Mouse (Mus musculus) neural tube, embryonic 10.5 days (tissue): Measurements from ENCODE around the gene Ssbp4.

Source experiments
- DNase-seq: peaks from one replicate; pipeline ENCODE4 v3.0.0-alpha.2; 2017; ENCODE audit warnings: low spot score; ENCODE audit errors: extremely low spot score

Gene Ssbp4

DNA sequence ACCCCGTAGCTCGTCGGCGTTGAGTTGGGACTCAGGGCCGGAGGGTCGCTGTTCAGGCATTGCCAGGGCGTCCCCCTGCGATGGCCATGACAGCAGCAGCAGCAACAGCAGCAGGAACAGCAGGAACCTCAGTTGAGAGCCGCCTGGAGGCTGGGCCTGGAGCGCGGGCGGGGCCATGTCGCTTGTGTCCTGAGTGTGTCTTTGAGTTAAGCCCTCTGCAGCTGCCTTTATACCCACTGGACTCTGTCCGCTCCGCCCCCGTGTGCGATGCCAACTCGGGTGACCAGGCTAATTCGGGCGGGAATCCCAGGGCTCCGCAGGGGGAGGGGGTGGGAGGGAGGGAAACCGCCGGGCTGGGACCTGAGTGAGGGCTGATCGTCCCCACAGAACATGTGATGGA lies 22.8 kb upstream of the Ssbp4 start:
- DNase-seq, result no peak

DNA sequence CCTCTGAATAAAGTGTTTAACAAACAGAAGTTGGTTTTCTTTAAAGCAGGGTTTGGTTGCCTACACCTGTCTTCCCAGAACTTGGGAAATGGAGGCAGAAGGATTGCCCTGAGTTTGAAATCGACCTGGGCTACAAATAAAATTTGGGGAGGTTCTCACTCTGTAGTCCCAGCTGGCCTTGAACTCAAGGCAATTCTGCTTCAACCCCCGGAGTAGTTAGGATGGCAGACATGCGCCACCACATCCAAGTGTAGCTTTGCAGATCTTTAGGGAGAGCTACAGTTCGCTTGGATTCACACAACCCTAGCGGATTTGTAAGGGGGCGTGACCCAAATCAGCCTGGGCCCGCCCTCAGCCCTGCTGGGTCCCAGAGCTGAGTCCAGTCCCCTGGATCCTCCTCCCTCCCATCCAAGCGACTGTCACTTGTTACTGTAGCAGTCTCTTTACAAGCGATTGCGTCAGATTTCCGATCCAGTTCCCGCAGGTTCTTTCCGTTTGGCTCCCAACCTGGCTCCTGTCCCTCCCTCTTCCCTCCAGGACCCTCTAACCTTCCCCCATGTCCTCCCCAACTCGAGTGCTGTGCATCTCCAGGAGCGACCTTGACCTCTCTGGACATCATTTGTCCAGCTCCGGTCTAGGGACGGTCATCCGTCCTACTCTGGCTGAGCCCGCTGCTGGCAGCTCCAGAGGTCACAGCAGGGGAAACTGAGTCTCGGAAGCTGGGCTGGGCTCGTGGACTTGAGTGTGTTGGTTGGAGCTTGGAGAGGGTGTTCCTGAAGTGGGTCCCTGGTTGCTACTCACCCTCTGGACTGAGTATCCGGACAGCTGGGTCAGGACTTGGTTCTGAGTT lies 22.1 kb upstream of the Ssbp4 start:
- DNase-seq, result peak; percentile 37

DNA sequence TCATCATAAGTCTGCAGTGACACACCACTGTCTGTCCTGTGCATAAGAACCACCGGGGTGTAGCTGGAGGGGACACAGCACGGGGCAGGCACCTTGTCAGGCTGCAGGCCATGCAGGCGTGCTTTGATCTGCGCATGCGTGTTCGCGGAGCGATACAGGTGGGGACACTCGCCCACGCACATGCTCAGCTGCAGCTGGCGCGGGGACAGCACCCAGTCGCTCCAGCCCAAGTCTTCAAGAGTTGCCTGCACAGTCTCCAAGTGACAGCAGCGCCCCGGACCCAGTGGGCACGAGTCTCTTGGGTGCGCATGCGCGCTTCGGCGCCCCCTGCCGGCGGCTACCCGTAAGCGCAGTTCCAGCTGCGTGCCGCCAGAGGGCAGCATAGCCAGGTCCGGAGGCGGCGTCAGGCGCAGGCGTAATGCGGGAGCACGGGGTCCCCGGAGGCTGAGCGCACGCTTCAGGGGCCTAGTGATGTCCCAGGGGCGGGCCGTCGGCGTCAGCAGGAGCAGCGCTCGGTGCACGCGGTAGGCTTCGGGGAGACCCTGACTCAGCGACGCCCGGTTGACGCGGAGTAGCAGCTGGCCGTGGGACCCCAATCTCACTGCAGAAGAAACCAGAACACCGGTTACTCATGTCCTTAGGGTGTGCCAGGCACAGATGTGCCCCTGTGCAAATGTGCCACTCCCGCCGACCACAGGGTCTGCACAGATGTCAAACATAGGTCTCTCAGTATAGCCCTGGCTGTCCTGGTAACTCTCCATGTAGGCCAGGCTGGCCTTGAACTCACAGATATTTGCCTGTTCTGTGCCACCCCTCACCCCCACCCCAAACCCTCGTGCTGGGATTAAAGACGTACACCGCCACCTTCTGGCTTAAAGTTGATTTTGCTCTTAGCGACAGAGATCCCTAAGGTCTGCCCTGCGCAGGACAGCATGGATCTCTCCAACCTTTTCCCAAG lies 21.2 kb upstream of the Ssbp4 start:
- DNase-seq, result peak; percentile 96

DNA sequence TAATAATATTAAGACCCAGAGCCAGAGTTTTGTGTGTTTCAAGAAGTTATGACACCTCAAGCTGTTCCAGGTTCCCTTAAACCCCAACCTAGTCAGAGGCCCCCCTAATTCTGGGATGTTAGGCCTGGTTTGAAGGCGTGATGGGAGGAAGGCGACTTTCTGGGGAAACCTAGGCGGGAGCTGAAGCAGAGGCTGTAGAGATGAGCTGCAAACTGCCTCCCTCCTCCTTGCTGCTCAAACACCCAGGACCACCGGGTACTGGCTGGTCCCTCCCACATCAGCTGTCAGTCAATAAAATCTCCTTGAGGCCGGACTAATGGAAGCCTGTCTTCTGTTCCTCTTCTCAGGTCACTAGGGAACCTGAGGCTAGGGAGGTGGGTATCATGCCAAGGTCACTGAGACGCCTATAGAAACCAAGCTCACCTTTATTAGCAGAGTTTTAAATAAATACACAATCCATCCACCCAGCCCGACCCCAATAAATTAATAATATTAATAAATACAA lies 20.4 kb upstream of the Ssbp4 start:
- no peak for DNase-seq

DNA sequence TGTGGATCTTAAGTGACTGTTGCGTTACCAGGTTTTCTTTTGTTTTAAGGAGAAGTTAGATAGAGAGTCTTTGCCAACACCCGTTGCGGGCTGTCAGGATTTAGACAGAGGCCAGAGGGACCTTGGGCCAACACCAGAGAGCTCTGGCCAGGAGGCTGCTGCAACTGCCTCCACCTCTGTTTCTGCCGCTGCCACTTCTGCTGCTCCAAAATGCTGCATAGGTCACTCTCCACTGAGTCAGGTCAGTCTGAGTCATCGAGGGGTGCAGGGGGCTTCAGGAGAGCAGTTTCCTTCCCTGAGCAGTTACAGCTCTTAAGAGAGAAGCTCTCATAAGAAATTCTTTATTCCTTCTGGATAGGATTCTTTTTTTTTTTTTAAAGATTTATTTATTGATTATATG lies 18.4 kb upstream of the Ssbp4 start:
- DNase-seq, result no peak

DNA sequence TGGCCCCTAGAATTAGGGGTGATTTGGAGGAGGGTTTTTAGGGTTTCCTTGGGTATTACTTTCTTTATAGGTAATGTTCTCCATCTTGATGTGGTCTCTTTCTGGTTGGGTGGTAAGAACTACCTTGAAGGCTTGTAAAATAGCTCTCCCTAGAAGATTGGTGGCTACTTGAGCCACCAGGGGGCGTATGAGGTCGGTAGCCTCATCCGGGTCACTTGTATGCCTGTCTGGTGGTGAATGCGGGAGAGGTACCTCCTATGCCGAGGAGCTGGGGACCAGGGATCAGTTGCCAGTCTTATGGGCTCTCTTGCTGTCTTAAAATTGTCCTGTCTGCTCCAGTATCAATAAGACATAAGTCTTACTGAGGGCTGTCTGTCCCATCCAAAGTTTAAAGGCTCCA lies 16.4 kb upstream of the Ssbp4 start:
- DNase-seq, result peak; percentile 70

DNA sequence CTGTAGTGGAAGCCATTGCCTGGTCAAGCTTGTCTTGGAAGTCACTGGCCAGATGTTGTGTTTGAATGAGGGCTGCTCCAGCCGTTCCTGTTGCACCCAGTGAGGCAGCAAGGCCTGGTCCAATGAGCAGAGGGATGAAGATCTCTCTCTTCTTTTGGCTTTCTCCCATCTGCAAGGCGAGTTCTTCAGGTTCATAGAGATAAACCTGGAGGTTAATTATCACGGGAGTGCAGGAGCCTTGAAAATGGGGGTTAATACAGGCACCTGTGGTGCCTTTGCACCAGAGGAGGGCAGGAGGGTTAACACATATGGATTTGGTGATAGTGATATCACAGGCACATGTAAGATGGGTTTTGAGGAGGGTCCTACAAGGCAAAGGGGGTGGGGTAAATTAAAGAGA lies 13.5 kb upstream of the Ssbp4 start:
- DNase-seq, result no peak

DNA sequence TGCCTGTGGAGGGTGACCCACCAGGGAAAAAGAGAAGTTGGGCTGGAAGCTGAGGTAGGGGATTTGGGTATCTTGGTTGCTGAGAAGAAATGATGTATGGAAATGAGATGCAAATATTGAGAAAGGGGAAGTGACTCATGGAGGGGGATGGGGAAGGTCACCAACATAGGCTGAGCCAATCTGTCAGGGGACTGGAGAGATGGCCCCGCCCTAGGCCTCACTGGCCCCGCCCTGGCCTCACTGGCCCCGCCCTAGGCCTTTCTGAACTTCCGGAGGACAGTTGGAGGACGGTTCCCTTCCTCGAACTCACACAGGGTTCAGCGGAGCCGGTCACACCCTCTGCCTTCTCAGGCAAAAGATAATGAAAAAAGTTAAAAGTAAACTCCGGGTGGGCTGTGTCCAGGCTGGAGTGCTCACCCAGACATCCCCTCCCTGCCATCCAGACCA lies 10.2 kb upstream of the Ssbp4 start:
- DNase-seq, result peak; percentile 41

DNA sequence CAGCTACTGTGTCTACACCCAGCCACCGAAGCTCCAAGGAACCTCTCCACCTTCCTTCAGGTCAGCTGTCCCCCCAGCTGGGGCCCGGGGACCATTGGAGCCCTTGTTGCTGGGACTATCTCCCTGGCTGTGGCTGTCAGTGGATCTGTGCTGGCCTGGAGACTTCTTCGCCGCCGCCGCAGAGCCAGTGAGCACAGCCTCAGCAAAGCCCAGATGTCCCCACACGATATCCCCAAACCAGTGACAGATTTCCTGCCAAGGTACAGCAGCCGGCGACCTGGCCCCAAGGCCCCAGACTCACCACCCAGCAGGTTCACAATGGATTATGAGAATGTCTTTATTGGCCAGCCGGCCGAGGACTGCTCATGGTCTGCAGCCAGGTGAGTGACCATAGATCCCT lies 9.3 kb upstream of the Ssbp4 start:
- DNase-seq, result no peak

DNA sequence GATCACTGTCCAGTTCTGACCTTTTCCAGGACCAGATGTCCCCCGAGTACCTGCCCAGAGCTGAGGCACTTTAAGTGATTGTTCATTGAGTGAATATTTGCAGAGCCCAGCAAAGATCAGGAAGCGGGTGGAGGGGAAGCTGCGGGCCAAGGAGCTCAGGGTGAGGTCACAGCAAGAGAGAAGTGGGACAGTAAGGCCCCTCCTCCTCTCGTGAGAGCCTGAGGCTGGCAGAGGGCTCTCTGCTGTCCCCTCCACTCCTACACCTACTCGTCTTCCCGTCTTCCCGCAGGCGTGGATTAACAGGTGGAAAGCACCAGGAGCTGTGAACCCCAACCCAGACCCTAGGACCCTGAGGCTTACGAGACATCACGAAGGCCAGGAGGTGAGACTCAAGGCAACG lies 8.0 kb upstream of the Ssbp4 start:
- DNase-seq, result no peak

DNA sequence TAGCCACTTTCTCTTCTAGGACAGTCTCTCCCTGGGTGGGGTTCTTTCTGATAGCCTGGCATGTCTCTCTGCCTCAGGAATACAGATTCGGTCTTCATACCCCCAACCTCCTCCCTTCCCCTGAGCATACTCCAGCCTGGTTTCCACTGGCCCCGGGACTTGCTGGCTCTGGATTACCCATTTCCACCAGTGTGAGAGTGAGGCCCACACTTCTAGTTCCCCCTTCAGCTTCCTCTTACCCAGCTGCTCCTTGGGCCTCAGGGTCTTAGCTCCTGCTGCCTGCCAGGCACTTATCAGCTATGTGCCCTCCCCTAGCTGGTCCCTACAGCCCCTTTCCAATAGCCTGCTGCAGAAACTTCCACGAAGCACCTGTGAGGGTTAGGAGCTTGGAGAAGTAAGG lies 7.2 kb upstream of the Ssbp4 start, which contains the start of gene Lrrc25:
TSS of gene Lrrc25 (plus strand) at position 262 of the 400 bp plus-strand sequence.
- DNase-seq, result no peak

DNA sequence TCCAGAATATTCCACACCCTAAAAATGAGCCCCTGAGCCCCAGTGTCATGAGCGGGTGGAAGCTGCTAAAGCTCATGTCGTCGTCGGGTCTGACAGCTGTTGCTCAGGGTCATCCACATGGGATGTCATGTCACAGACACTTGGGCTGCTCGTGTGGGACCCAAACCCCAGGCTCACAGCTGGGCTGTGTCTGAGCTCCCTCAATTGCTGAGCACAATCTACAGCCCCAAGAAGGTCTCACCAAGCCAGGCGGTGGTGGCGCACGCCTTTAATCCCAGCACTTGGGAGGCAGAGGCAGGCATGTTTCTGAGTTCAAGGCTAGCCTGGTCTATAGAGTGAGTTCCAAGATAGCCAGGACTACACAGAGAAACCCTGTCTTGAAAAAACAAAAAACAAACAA lies 6.6 kb upstream of the Ssbp4 start:
- no peak for DNase-seq

DNA sequence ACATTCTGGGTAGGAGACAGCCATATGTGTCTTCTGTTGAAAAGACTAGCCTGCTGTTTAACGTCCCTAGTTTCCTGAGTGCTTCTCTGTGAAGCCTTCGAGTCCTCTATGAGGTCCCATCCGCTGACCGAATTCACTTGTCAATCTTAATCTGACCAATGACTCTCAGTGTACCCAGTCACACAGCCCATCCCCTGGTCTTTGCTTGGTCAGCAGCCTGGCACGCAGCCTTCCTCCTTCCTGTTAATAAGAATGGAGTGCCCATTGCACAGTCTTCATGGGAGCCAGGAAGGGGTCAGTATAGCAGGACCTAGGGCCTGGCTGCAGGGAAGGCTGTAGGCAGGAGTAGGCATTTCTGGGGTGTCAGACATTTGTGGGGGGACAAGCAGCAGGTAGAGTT lies 5.8 kb upstream of the Ssbp4 start:
- DNase-seq, result no peak

DNA sequence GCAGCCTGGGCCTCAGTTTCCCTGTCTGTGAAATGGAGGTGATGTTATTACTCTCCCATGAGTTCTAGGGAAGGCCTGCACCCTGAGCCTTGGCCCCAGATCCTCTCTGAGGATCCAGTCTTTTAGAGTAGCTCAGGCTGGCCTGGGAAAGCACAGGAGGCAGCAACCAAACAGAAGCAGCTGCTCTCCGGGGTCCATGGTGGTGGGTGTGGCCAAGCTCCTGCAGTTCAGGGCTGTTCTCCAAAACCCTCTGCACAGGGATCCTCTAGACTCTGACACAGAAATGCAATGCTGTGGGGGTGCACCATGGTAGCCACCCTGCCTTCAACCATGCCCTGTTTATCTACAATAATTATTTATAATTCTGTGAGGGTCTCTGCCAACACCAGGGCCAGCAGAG lies 5.1 kb upstream of the Ssbp4 start:
- no peak for DNase-seq

DNA sequence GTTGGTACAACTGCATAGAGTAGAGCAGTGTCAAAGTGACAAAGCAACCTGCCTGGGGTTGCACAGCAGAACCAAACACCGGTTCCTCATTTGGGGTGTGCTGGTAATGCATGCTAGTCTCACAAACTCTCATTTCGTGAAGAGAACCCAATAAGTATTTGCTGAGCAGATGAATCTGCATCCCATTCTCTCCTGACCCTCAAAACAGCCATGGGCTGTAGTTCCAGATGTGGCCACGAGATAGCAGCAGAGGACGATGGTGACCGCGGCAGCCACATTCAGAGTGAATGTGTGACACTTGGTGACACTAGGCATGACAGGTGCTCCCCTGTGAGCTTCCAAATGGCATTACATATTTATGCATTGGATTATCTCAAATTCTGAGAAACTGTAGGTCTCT lies 3.2 kb upstream of the Ssbp4 start:
- DNase-seq, result peak; percentile 91

DNA sequence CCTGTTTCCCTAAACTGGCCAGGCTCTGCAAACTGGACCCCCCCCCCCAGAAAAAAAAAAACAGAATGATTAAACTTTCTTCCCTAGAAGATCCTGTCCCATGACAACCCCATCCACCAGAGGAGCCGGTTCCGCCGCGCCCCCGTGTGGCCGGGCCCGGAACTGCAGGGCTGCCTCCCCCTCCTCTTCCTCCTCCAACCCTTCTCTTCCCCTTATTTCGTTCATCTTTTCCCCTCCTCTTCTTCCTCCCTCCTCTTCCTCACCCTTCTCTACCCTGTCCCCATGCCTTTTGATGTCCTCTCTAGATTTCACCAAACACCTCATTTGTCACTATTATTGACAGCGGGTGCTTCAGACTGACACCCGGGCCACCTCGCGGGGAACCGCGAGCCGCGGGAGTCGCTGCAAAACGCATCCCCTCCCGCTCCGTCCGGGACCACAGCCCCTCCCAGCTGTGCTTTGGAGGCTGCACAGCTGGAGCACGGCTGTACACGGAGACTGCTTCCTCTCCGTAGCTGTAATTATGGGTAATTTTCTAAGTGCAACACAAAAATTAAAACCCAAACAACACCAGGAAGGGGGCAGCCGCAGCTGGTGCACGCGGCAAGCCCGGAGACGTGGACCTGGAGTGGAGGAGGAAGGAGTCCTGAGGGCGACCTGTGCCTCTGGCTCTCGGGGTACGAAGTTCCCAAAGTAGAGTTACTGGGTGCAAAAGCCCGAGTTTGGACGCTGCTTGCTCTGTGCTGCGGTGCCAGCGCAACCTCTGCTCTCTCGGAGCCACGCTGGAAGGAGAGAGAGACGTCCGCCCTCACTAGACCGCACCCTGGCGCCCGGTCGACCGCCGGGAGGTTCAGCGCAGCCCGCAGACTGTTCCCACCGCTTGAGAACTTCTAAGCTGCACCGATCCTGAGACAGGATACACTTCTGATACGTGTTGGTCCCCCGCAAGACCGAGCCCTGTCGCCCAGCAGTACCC lies 2.4 kb upstream of the Ssbp4 start:
- peak; percentile 95 for DNase-seq

DNA sequence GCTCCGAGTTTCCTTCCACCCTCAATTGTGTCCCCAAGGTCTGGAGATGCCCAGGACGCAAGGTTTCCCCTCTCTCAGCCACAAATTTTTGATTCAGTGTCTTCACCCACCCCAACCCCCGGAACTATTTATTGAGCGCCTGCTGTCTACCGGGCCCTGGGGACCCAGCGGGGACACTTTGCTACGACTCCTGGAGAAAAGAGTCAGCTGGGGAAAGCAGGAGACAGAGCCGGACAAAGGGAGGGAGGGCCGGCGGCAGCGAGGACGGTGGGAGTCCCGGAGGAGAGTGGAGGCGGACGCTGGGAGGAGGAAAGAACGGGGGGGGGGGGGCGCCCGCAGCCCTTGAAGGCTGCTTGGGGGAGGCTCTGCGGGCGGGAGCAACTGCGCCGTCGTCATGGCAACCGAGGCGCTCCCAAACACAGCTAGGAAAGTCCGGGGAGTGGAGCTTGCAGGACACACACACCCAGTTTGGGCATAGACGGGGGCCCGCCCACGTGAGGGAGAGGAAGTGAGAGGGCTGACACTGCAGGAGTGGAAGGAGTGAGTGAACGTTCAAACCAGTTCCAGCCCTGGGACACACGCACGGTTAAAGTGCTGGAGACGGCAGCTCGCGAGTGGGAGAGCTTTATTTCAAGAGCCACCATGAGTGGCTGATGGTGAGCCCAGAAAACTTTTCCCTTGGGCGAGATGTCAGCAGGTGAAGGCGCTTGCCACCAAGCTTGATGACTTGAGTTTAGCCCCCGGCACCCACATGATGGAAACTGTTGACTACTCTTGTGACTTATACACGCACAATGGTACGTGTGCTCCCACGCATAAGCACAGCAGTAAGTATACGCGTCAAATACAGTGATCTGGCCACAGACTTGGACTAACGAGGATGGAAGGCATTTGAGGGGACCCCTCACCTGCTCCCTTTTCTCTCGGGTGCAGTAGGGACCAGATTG lies 1.4 kb upstream of the Ssbp4 start:
- peak; percentile 88 for DNase-seq

DNA sequence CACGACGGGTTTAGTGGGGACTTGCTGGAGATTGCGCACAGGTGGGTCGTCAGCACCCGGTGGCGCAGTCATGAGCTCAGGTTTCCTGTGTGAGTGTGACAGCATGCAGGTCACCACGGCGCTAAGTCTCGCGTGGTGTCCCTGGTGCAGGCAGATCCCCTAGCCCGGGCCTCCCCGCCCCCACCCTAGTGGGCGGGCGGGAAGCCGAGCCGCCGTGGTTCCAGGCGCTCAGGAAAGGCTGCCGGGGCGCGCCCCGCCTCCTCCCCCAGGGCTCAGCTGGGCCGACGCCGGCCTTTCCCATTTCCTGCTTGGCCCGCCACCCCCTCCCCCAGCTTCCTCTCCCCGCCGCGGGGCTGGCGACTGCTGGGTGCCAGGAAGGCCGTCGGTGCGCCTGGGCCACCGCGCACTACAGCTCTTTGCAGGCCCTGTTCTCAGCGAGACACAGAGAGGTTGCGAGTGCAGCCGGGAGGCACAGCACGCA lies 736 bp upstream of the Ssbp4 start:
- DNase-seq, result peak; percentile 86

DNA sequence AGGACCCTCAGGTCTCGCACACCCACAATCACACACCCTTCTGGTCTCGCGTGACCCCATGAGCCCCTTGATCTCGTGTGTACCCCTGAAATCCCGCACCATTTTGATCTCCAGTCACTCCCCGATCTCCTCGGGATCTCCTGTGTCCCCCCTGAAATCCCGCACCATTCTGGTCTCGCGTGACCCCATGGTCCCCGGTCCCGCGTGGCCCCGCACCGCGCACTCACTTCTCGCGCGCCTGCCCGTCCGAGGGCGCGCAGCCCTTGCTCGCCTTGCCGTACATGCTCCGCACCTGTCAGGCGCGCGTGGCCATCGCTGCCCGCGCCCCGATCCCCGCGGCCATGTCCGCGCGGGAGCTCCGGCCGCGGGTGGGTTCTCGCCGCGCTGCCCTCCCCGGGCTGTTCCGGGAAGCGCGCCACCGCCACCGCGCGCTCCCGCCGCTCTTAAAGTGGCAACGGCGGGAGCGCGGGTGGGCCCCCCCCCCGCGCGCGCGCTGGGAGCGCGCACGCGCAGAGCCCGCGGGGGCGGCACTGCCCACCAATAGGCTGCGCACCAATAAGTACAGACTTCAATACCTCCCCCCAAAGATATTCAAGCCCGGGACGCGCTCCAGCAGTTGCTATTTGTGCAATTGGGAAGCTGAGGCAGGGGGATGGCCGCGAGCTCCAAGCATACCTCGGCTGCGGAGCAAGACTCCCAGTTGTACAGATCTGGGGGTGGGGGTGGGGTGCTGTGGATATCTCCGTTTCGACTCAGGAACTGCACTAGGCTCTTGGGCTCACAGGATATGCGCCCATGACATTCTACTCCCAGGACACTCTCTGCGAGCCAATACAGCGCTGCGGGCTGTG lies 549 bp downstream of the Ssbp4 start:
- peak; percentile 69 for DNase-seq
